Mouse (Mus musculus): Measurements from ENCODE around the gene Adap2. TPM values are rescaled to one million over a fixed set of nuclear protein-coding genes. Genes with fewer than 3 reads are reported as not detected.

Adap2 gene
- total and polyA plus RNA-seq, 3 experiments = 5.5 to 11.0 (median 10.5) TPM

GRCm38 (mm10) chr11:80204941-80205340, 51.0 kb downstream of the Adap2 start:
- Histone ChIP-seq H3K4me3 (no peak overlapping the region), H3K27ac (no peak overlapping the region), H3K4me1 (ENCODE audit: control insufficient read depth, insufficient read depth, low read length) (no peaks in the 10 kb centered on the region), H3K9ac (ENCODE audit: low read depth, low read length) (no peak overlapping the region), H3K27me3 (ENCODE audit: control insufficient read depth, insufficient read depth, low read length) (no peaks in the 10 kb centered on the region), H3K36me3 (ENCODE audit: control insufficient read depth, insufficient read depth, low read length) (no peaks in the 10 kb centered on the region), H3K79me2 (replicated peaks; ENCODE audit: control insufficient read depth, insufficient read depth, low read length) (no peaks in the 10 kb centered on the region)
- 58% methylated on average over 5 of the region's 5 CpGs for WGBS
- TF ChIP-seq POLR2A (IDR thresholded peaks at IDR 0.05; ENCODE audit: insufficient read depth, low read depth, low read length) (no peak), CTCF (IDR thresholded peaks at IDR 0.05) (no peak), EP300 (IDR thresholded peaks at IDR 0.05; ENCODE audit: insufficient read depth, low read depth, low read length) (no peak)
- intact Hi-C loops (cut with DNase I) = loop anchor here (5.0 kb wide), 1 partner anchor 163 kb away; no protein-coding TSS in a partner anchor
- no peak for DNase-seq

DNA sequence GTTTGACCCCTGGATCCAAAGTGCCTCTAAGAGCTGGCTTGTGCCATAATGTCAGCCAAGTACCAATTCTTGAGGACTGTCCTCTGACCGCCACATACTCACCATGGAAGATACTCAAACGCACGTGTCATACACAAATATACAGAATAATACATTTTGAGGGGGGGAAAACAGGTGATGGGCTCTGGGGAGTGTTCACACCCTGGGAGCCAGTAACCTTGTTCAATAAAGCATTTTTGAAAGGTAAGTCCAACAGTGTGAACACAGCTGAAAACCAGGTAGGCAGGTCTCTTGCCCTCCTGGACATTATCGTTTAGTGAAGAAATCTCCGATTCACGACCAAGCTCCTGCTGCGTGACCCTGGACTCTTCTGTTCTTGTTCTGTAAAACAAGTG, 54.6 kb downstream of the Adap2 start:
- no peak for DNase-seq
- 42% methylated on average over 7 of the region's 7 CpGs for WGBS
- intact Hi-C loops (cut with DNase I) = loop anchor here (2.0 to 5.0 kb wide), 2 partner anchors 122 to 166 kb away; no protein-coding TSS in a partner anchor

GRCm38 (mm10) chr11:80208860-80209800, 55.2 kb downstream of the Adap2 start, which contains the start of gene Rhot1:
Gene Rhot1 (plus strand): TSS chr11:80209019.
- Histone ChIP-seq H3K9ac (ENCODE audit: low read depth, low read length) (peak within 1 kb of the TSS; percentile 96), H3K27me3 (ENCODE audit: control insufficient read depth, insufficient read depth, low read length) (no peaks in the 10 kb centered on the region), H3K27ac (peak within 1 kb of the TSS; percentile 97), H3K4me3 (peak within 1 kb of the TSS; percentile 79), H3K36me3 (ENCODE audit: control insufficient read depth, insufficient read depth, low read length) (peaks cover 7% of the 10 kb centered on the region; the same call in 1 of the 2 replicates), H3K4me1 (ENCODE audit: control insufficient read depth, insufficient read depth, low read length) (peaks cover 1% of the 10 kb centered on the region; the same call in 1 of the 2 replicates), H3K79me2 (replicated peaks; ENCODE audit: control insufficient read depth, insufficient read depth, low read length) (peaks cover 3% of the 10 kb centered on the region)
- intact Hi-C loops (cut with DNase I) = loop anchor here (2.0 to 5.0 kb wide), 2 partner anchors 122 to 167 kb away; no protein-coding TSS in a partner anchor
- under 1% methylated on average over 78 of the region's 78 CpGs for WGBS
- DNase-seq = peak; percentile 97 to 99
- 0 out of 2 replicates have a peak, but pooled peaks have one; percentile 54 for TF ChIP-seq EP300 (IDR thresholded peaks at IDR 0.05; ENCODE audit: insufficient read depth, low read depth, low read length)
- peak; percentile 73 for TF ChIP-seq POLR2A (IDR thresholded peaks at IDR 0.05; ENCODE audit: insufficient read depth, low read depth, low read length)
- peak; percentile 99 for TF ChIP-seq CTCF (IDR thresholded peaks at IDR 0.05)

More for the DNA sequence above, 54.6 kb downstream of the Adap2 start:
- Histone ChIP-seq H3K9ac (ENCODE audit: low read depth, low read length) (no peak overlapping the region), H3K4me3 (no peak overlapping the region), H3K27ac (no peak overlapping the region), H3K27me3 (ENCODE audit: control insufficient read depth, insufficient read depth, low read length) (no peaks in the 10 kb centered on the region), H3K36me3 (ENCODE audit: control insufficient read depth, insufficient read depth, low read length) (peaks cover 4% of the 10 kb centered on the region; the same call in 1 of the 2 replicates), H3K4me1 (ENCODE audit: control insufficient read depth, insufficient read depth, low read length) (peaks cover 1% of the 10 kb centered on the region; the same call in 1 of the 2 replicates), H3K79me2 (replicated peaks; ENCODE audit: control insufficient read depth, insufficient read depth, low read length) (peaks cover 3% of the 10 kb centered on the region)
- TF ChIP-seq EP300 (IDR thresholded peaks at IDR 0.05; ENCODE audit: insufficient read depth, low read depth, low read length) (no peak), CTCF (IDR thresholded peaks at IDR 0.05) (no peak), POLR2A (IDR thresholded peaks at IDR 0.05; ENCODE audit: insufficient read depth, low read depth, low read length) (no peak)

GRCm38 (mm10) chr11:80210321-80210720, 56.4 kb downstream of the Adap2 start:
- H3K27me3 ChIP-seq (ENCODE audit: control insufficient read depth, insufficient read depth, low read length) = no peaks in the 10 kb centered on the region
- peaks cover 8% of the 10 kb centered on the region; the same call in 1 of the 2 replicates for H3K36me3 ChIP-seq (ENCODE audit: control insufficient read depth, insufficient read depth, low read length)
- H3K79me2 ChIP-seq (replicated peaks; ENCODE audit: control insufficient read depth, insufficient read depth, low read length) = peaks cover 3% of the 10 kb centered on the region
- TF ChIP-seq EP300 (IDR thresholded peaks at IDR 0.05; ENCODE audit: insufficient read depth, low read depth, low read length) (no peak), CTCF (IDR thresholded peaks at IDR 0.05) (no peak), POLR2A (IDR thresholded peaks at IDR 0.05; ENCODE audit: insufficient read depth, low read depth, low read length) (no peak)
- peaks cover 1% of the 10 kb centered on the region; the same call in 1 of the 2 replicates for H3K4me1 ChIP-seq (ENCODE audit: control insufficient read depth, insufficient read depth, low read length)
- intact Hi-C loops (cut with DNase I) = no loop called here
- 0 out of 2 replicates have a peak overlapping the region, but pooled peaks have one; percentile 2 for H3K9ac ChIP-seq (ENCODE audit: low read depth, low read length)
- 20% methylated on average over 6 of the region's 6 CpGs for WGBS
- H3K27ac ChIP-seq = peak overlapping the region; percentile 97
- H3K4me3 ChIP-seq = peak overlapping the region; percentile 79
- no peak for DNase-seq

- WGBS = 90% methylated on average over 2 of the region's 2 CpGs
- Histone ChIP-seq H3K9ac (ENCODE audit: low read depth, low read length) (no peak overlapping the region), H3K36me3 (ENCODE audit: control insufficient read depth, insufficient read depth, low read length) (peaks cover 13% of the 10 kb centered on the region), H3K4me1 (ENCODE audit: control insufficient read depth, insufficient read depth, low read length) (peaks cover 1% of the 10 kb centered on the region; the same call in 1 of the 2 replicates), H3K27me3 (ENCODE audit: control insufficient read depth, insufficient read depth, low read length) (no peaks in the 10 kb centered on the region), H3K27ac (no peak overlapping the region), H3K79me2 (replicated peaks; ENCODE audit: control insufficient read depth, insufficient read depth, low read length) (peaks cover 6% of the 10 kb centered on the region), H3K4me3 (no peak overlapping the region)
- intact Hi-C loops (cut with DNase I) = no loop called here
- TF ChIP-seq CTCF (IDR thresholded peaks at IDR 0.05) (no peak), EP300 (IDR thresholded peaks at IDR 0.05; ENCODE audit: insufficient read depth, low read depth, low read length) (no peak), POLR2A (IDR thresholded peaks at IDR 0.05; ENCODE audit: insufficient read depth, low read depth, low read length) (no peak)
- DNase-seq = no peak
Measured at GRCm38 (mm10) chr11:80212282-80212681, 58.4 kb downstream of the Adap2 start.

All from heart, adult 2 months (tissue).